In the genomic region with DNA sequence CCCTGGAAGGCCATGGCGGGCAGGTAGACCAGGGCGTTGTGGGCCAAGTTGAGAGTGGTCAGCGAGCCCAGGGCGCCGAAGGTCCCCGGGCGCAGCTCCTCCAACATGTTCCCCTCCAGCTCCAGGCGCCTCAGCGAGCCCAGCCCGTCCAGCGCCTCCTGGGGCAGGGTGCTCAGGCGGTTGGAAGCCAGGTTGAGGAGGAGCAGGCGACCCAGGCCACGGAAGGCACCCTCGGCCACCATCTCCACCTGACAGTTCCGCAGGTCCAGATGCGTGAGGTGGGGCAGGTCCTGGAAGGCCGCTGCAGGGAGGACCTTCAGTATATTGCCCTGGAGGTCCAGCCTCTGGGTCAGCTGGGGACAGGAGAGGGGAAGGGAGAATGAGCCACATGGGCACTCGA, we compare ENCODE assay signal across 8 mouse cellular contexts. TPM values are rescaled to one million over a fixed set of nuclear protein-coding genes. Genes with fewer than 3 reads are reported as not detected.
DNase-seq lines count a peak whose midpoint lies in the region; ATAC-seq and TF ChIP-seq lines count a peak whose summit lies in the region.

No protein-coding gene starts in this region.

- H3K36me3 ChIP-seq in heart, adult 2 months (ENCODE audit: control insufficient read depth, insufficient read depth, low read length): no peaks in the 10 kb centered on the region
- no peaks in the 10 kb centered on the region for H3K36me3 ChIP-seq in ES-Bruce4 (ENCODE audit: control insufficient read depth, insufficient read depth, low read length, poor library complexity, severe bottlenecking)
- H3K36me3 ChIP-seq in heart, postnatal 0 days (replicated peaks; ENCODE audit: control insufficient read depth, insufficient read depth, low read length): no peaks in the 10 kb centered on the region
- H3K36me3 ChIP-seq in liver, embryonic 16.5 days (ENCODE audit: control insufficient read depth, insufficient read depth): no peaks in the 10 kb centered on the region

- H3K9me3 ChIP-seq in ES-Bruce4 (replicated peaks; ENCODE audit: control insufficient read depth, insufficient read depth, low read length, poor library complexity, severe bottlenecking): no peaks in the 10 kb centered on the region
- H3K9me3 ChIP-seq in heart, postnatal 0 days (replicated peaks; ENCODE audit: control insufficient read depth, low read length): no peaks in the 10 kb centered on the region
- no peaks in the 10 kb centered on the region for H3K9me3 ChIP-seq in liver, embryonic 16.5 days (replicated peaks; ENCODE audit: control insufficient read depth, low read length)

- H3K79me2 ChIP-seq in heart, adult 2 months (replicated peaks; ENCODE audit: control insufficient read depth, insufficient read depth, low read length): no peaks in the 10 kb centered on the region

- TF ChIP-seq EP300 in heart, adult 2 months (IDR thresholded peaks at IDR 0.05; ENCODE audit: insufficient read depth, low read depth, low read length): no peak
- TF ChIP-seq EP300 in ES-Bruce4 (IDR thresholded peaks at IDR 0.05; ENCODE audit: insufficient read depth, low read depth, low read length): no peak
- no peak for TF ChIP-seq EP300 in heart, postnatal 0 days (IDR thresholded peaks at IDR 0.05; ENCODE audit: low read depth)

- ATAC-seq in heart, postnatal 0 days (ENCODE audit: insufficient read depth, low read depth): no peak
- no peak for ATAC-seq in liver, embryonic 16.5 days (ENCODE audit: low read depth)

- no peak for DNase-seq in heart, adult 2 months
- DNase-seq in heart, adult 8-10 months (ENCODE audit: low spot score): no peak
- DNase-seq in heart, postnatal 0 days (ENCODE audit: low spot score): no peak
- no peak for DNase-seq in spleen, adult 12 weeks (ENCODE audit: low spot score)
- no peak for DNase-seq in cerebellum, adult 8-10 months
- no peak for DNase-seq in left cerebral cortex, postnatal 10 days (ENCODE audit: extremely low spot score in 1 of 2, low spot score in 2 of 2)

- WGBS in heart, adult 2 months: 42% methylated on average over 19 of the region's 19 CpGs
- WGBS in heart, postnatal 0 days: 39% methylated on average over 16 of the region's 19 CpGs
- 46% methylated on average over 19 of the region's 19 CpGs for WGBS in liver, embryonic 16.5 days (ENCODE audit: insufficient replicate concordance)

- no peak overlapping the region for H3K27ac ChIP-seq in heart, adult 2 months
- no peak overlapping the region for H3K27ac ChIP-seq in ES-Bruce4 (ENCODE audit: insufficient read depth, low read length)
- H3K27ac ChIP-seq in heart, postnatal 0 days (ENCODE audit: low read depth): no peak overlapping the region
- no peak overlapping the region for H3K27ac ChIP-seq in liver, embryonic 16.5 days (ENCODE audit: low read length)

- H3K4me2 ChIP-seq in heart, postnatal 0 days (ENCODE audit: low read depth, low read length): peak overlapping the region; percentile 75
- peak overlapping the region; percentile 76 for H3K4me2 ChIP-seq in liver, embryonic 16.5 days (ENCODE audit: low read depth, low read length)

- H3K4me3 ChIP-seq in heart, adult 2 months: peak overlapping the region; percentile 63
- peak overlapping the region; percentile 45 for H3K4me3 ChIP-seq in ES-Bruce4 (ENCODE audit: low read depth, low read length)
- peak overlapping the region; percentile 50 for H3K4me3 ChIP-seq in heart, postnatal 0 days (ENCODE audit: low read depth, low read length)
- H3K4me3 ChIP-seq in liver, embryonic 16.5 days (ENCODE audit: low read depth, low read length): peak overlapping the region; percentile 56

- no peak for TF ChIP-seq CTCF in heart, adult 2 months (IDR thresholded peaks at IDR 0.05)
- TF ChIP-seq CTCF in ES-Bruce4 (IDR thresholded peaks at IDR 0.05; ENCODE audit: low read depth, low read length): no peak
- TF ChIP-seq CTCF in heart, postnatal 0 days (IDR thresholded peaks at IDR 0.05; ENCODE audit: low read depth): no peak

- no peaks in the 10 kb centered on the region for H3K27me3 ChIP-seq in heart, adult 2 months (ENCODE audit: control insufficient read depth, insufficient read depth, low read length)
- no peaks in the 10 kb centered on the region for H3K27me3 ChIP-seq in ES-Bruce4 (ENCODE audit: control insufficient read depth, insufficient read depth, low read length, poor library complexity, severe bottlenecking)
- H3K27me3 ChIP-seq in heart, postnatal 0 days (ENCODE audit: control insufficient read depth, insufficient read depth, low read length): peaks cover 49% of the 10 kb centered on the region
- H3K27me3 ChIP-seq in liver, embryonic 16.5 days (ENCODE audit: control insufficient read depth, insufficient read depth, low read depth, low read length): peaks cover 38% of the 10 kb centered on the region

- no peaks in the 10 kb centered on the region; the same call in 1 of the 2 replicates for H3K4me1 ChIP-seq in heart, adult 2 months (ENCODE audit: control insufficient read depth, insufficient read depth, low read length)
- no peaks in the 10 kb centered on the region for H3K4me1 ChIP-seq in ES-Bruce4 (ENCODE audit: control insufficient read depth, insufficient read depth, low read length)
- H3K4me1 ChIP-seq in heart, postnatal 0 days (ENCODE audit: control insufficient read depth, insufficient read depth): peaks cover 14% of the 10 kb centered on the region; the same call in 1 of the 2 replicates
- peaks cover 7% of the 10 kb centered on the region; the same call in 1 of the 2 replicates for H3K4me1 ChIP-seq in liver, embryonic 16.5 days (ENCODE audit: control insufficient read depth, low read depth, low read length)

- peak overlapping the region; percentile 86 for H3K9ac ChIP-seq in heart, adult 2 months (ENCODE audit: low read depth, low read length)
- peak overlapping the region; percentile 67 for H3K9ac ChIP-seq in ES-Bruce4 (ENCODE audit: low read depth, poor library complexity, severe bottlenecking)
- peak overlapping the region; percentile 56 for H3K9ac ChIP-seq in heart, postnatal 0 days (replicated peaks; ENCODE audit: low read depth, low read length)
- H3K9ac ChIP-seq in liver, embryonic 16.5 days (ENCODE audit: low read depth, low read length): peak overlapping the region; percentile 55

- no peak for TF ChIP-seq POLR2A in heart, adult 2 months (IDR thresholded peaks at IDR 0.05; ENCODE audit: insufficient read depth, low read depth, low read length)
- no peak for TF ChIP-seq POLR2A in ES-Bruce4 (IDR thresholded peaks at IDR 0.05; ENCODE audit: insufficient read depth, low read length)

- intact Hi-C loops in heart, adult 2 months (cut with DNase I): no loop called here
- intact Hi-C loops in left cerebral cortex, postnatal 10 days (cut with DNase I): no loop called here

RNA-seq across cellular contexts. Expression of a gene that starts 2.2 kb away (rescaled TPM):
- total RNA-seq in heart, adult 2 months (2021): 1 to 10 TPM; 1.6 to 1.7 TPM
- 1.6 and 2.8 TPM in 2 replicates for polyA plus RNA-seq in heart, adult 2 months (2012; rRNA removed)
- 1 to 10 TPM in 3 of 4 experiments, under 1 TPM in 1; 0.66 to 2.6 (median 1.3) TPM for total RNA-seq in heart, adult 8-10 months (2022)
- polyA plus RNA-seq in ES-Bruce4 (2011; ENCODE audit: insufficient read depth, insufficient read length, low read depth, missing spikeins): 1.0 and 1.1 TPM in 2 replicates
- total RNA-seq in heart, postnatal 0 days (2014; rRNA removed; ENCODE audit: low replicate concordance): 2.3 TPM in 1 of 2 replicates, not detected in the other
- polyA plus RNA-seq in heart, postnatal 0 days (2015; fragmentation: Nextera tagmentation; extraction: Ambion mirVana): 0.74 and 1.2 TPM in 2 replicates
- 0.44 and 0.52 TPM in 2 replicates for polyA plus RNA-seq in liver, embryonic 16.5 days (2015; fragmentation: Nextera tagmentation; extraction: Ambion mirVana)
- 10 to 100 TPM; 20.6 to 25.4 TPM for total RNA-seq in left cerebral cortex, postnatal 10 days (2021)

RNA-seq across cellular contexts. Expression of a gene that starts 31.2 kb away (rescaled TPM):
- 10 to 100 TPM; 11.1 to 12.6 TPM for total RNA-seq in heart, adult 2 months (2021)
- polyA plus RNA-seq in heart, adult 2 months (2012; rRNA removed): 7.8 and 10.4 TPM in 2 replicates
- total RNA-seq in heart, adult 8-10 months (2022): 10 to 100 TPM; 10.6 to 17.0 (median 12.9) TPM
- 49.3 and 50.3 TPM in 2 replicates for polyA plus RNA-seq in ES-Bruce4 (2011; ENCODE audit: insufficient read depth, insufficient read length, low read depth, missing spikeins)
- total RNA-seq in heart, postnatal 0 days (2014; rRNA removed; ENCODE audit: low replicate concordance): 17.2 and 18.6 TPM in 2 replicates
- 8.8 and 9.3 TPM in 2 replicates for polyA plus RNA-seq in heart, postnatal 0 days (2015; fragmentation: Nextera tagmentation; extraction: Ambion mirVana)
- polyA plus RNA-seq in liver, embryonic 16.5 days (2015; fragmentation: Nextera tagmentation; extraction: Ambion mirVana): 11.5 and 12.5 TPM in 2 replicates
- 10 to 100 TPM; 35.9 to 37.1 TPM for total RNA-seq in left cerebral cortex, postnatal 10 days (2021)

RNA-seq across cellular contexts. Expression of a gene that starts 50.0 kb away (rescaled TPM):
- total RNA-seq in heart, adult 2 months (2021): 10 to 100 TPM; 65.5 to 74.9 TPM
- 30.9 and 35.9 TPM in 2 replicates for polyA plus RNA-seq in heart, adult 2 months (2012; rRNA removed)
- total RNA-seq in heart, adult 8-10 months (2022): 10 to 100 TPM; 61.4 to 72.3 (median 65.5) TPM
- 40.5 and 42.1 TPM in 2 replicates for polyA plus RNA-seq in ES-Bruce4 (2011; ENCODE audit: insufficient read depth, insufficient read length, low read depth, missing spikeins)
- total RNA-seq in heart, postnatal 0 days (2014; rRNA removed; ENCODE audit: low replicate concordance): 41.4 and 51.1 TPM in 2 replicates
- 11.6 and 14.3 TPM in 2 replicates for polyA plus RNA-seq in heart, postnatal 0 days (2015; fragmentation: Nextera tagmentation; extraction: Ambion mirVana)
- polyA plus RNA-seq in liver, embryonic 16.5 days (2015; fragmentation: Nextera tagmentation; extraction: Ambion mirVana): 4.1 and 4.6 TPM in 2 replicates
- total RNA-seq in left cerebral cortex, postnatal 10 days (2021): 100 to 1,000 TPM; 192 to 212 TPM

RNA-seq across cellular contexts. Expression of a gene that starts 50.4 kb away (rescaled TPM):
- total RNA-seq in heart, adult 2 months (2021): 10 to 100 TPM; 25.7 to 27.3 TPM
- polyA plus RNA-seq in heart, adult 2 months (2012; rRNA removed): 14.1 and 19.1 TPM in 2 replicates
- 10 to 100 TPM; 25.4 to 28.6 (median 27.1) TPM for total RNA-seq in heart, adult 8-10 months (2022)
- 158 and 160 TPM in 2 replicates for polyA plus RNA-seq in ES-Bruce4 (2011; ENCODE audit: insufficient read depth, insufficient read length, low read depth, missing spikeins)
- 50.6 and 87.8 TPM in 2 replicates for total RNA-seq in heart, postnatal 0 days (2014; rRNA removed; ENCODE audit: low replicate concordance)
- polyA plus RNA-seq in heart, postnatal 0 days (2015; fragmentation: Nextera tagmentation; extraction: Ambion mirVana): 28.7 and 31.3 TPM in 2 replicates
- polyA plus RNA-seq in liver, embryonic 16.5 days (2015; fragmentation: Nextera tagmentation; extraction: Ambion mirVana): 63.6 and 67.3 TPM in 2 replicates
- 100 to 1,000 TPM; 200 to 211 TPM for total RNA-seq in left cerebral cortex, postnatal 10 days (2021)
